Mouse (Mus musculus) lung, postnatal 14 days (tissue): ENCODE measurements at regions not wholly inside any gene's neighbourhood (a gene's known extent, or its start where the extent isn't known, plus 50 kb on each side); places are given as distances from the start of the nearest gene placed in this dataset.
A peak's percentile ranks its signal among the peaks of the same experiment; 100 is the strongest.
"Not testable (repeated sequence)": the region's sequence is repeated elsewhere in the genome, so short reads cannot be mapped to it uniquely, and the experiment has no call there.

Source experiments
- DNase-seq: peaks from one replicate; pipeline ENCODE4 v3.0.0; 2021

GRCm38 (mm10) chr11:48657851-48658250 lies 142.3 kb upstream of the Rack1 start:
- DNase-seq, result no peak

DNA sequence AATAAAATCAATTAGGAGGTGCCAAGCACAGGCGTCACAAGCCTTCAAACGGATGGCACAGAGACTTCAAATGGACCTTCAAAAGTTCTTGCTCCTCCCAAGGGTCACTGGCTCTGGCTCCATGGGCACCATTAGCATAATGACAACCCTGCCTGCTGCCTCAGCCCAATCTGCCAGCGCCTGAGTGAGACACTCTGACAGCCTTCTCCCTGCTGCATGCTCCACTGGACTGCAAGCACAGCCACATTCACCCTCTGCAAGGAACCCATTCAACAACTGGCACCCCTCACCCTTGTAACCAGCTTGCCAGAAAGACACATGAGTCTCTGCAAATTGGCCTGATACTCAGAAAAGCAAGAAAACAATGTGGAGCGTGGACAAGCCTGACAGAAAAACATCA lies 138.5 kb upstream of the Rack1 start:
- DNase-seq, result no peak

DNA sequence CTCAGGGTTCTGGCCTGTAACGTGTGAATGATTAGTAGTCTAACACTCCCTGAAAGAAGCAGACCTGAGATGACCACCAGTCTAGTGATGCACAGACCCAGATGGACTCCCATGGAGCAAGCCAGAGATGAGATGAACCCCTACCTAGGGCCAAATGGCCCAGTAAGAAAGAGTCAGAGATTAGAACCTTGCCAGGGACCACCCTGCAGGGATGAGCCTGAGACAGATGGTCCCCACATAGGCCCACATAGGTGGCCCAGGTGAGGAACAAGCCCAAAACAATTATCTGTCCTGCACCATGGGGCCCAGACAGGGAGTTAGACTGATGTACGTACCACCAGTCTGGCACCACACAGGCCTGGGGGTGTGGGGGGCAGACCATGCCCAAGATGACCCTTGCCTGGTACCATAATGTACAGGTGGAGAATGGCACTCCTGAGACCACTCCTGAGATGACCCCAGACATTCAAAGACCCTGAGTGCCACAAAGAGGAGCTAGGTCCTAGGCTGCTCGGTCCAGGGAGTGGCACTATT lies 115.3 kb upstream of the Rack1 start:
- DNase-seq, result no peak

- DNase-seq, result no peak
Measured at GRCm38 (mm10) chr11:48690070-48690469, 110.1 kb upstream of the Rack1 start.

DNA sequence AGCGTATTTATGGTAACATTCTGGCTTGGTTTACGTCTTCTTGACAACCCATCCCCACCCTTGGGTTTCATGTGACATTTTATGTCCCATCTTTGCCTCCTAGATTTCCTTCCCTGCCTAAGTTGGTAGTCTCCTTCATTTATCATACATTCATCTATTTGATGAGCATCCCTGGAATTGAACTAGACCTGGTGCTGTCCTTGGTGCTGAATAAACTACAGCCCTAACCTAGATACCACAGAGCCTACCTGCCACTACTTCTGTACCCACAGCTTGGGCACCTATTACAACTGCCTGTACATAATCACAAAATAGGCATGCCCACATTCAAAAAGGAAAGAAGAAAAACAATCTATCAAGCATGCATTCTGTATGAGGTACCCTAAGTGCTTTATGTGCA lies 103.8 kb upstream of the Rack1 start:
- DNase-seq, result peak; percentile 27

- DNase-seq, result no peak
Measured at GRCm38 (mm10) chr11:48697191-48697590, 102.9 kb upstream of the Rack1 start.

DNA sequence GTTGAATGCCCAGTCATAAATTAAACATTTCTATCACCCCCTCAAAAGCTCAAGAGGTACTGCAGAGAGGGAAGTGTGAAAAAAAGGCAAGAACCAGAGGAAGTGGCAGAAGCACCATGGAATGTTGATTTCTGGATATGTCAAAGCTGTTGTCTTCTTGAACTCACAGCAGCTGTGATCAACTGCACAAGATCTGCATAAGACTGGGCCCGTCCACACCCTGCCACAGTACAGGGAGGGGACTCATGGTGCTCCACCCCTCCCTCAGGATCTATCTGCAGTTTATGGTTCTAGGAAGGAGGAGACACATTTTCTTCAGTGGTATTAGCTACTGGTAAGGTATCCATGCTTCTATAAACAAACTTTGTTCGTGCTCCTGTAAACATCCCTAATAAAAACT lies 92.9 kb upstream of the Rack1 start:
- DNase-seq, result no peak

- DNase-seq, result no peak
Measured at GRCm38 (mm10) chr11:48710972-48711371, 89.2 kb upstream of the Rack1 start.

- no peak for DNase-seq
Measured at GRCm38 (mm10) chr11:48724068-48724467, 76.1 kb upstream of the Rack1 start.

DNA sequence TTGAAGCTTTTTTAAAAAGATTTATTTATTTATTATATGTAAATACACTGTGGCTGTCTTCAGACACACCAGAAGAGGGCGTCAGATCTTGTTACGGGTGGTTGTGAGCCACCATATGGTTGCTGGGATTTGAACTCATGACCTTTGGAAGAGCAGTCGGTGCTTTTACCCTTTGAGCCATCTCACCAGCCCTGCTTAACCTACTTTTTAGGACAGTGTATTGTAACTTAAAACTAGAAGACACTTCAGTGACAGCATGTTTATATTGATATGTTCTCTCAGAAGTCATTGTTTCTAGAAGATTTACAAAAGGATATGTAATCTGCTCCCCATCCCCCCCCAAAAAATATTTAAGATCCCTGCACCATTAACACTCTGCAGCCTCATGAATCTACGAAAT lies 69.3 kb upstream of the Rack1 start:
- not testable (repeated sequence) for DNase-seq

- no peak for DNase-seq
Measured at GRCm38 (mm10) chr11:48746503-48746902, 53.6 kb upstream of the Rack1 start.

DNA sequence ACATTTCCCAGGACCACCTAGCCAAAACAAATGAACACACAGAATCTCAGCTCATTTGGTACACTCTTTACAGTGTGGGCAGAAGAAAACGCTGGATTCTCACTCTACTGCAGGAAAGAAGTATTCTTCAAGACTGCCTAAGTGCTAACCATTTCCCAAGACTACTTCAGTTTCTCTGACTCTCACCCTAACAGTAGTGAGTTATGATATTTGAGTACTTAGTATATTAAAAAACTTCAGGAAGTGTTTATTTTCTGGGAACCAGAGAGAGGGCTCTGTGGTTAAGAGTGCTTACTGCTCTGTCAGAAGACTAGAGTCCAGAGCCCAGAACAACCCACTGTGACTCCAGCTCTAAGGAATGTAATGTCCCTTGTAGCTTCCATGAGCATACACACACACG lies 52.1 kb upstream of the Rack1 start:
- no peak for DNase-seq
